ENCODE assay signal across 8 mouse cellular contexts in the genomic region with DNA sequence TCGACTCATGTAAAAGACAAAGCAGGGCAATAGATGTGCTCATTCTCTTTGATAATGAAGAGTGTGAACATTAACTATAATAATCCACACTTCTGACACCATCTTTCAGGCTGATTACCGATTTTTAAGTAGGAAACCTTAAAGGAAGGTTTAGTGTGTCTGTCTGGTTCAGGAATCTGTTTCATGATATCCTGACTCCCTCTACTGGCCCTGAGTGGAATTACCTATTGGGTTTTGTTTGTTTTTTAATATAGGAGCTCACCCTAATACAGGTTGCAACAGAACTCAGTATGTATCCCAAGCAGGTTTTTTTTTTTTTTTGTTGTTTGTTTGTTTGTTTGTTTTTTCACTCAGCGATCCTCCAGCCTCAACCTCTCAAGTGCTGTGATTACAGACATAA. TPM values are rescaled to one million over a fixed set of nuclear protein-coding genes. Genes with fewer than 3 reads are reported as not detected.
DNase-seq lines count a peak whose midpoint lies in the region; ATAC-seq and TF ChIP-seq lines count a peak whose summit lies in the region.
"Had no signal": no experiment of that assay in that cellular context is flagged by ENCODE, and none has a peak within 500 bp of the region (broad histone marks: within the 10 kb centered on the region; RNA-seq: fewer than 3 reads in every experiment).

No protein-coding gene starts in this region.

- no peaks in the 10 kb centered on the region for H3K4me1 ChIP-seq in lung, postnatal 0 days (ENCODE audit: insufficient read depth, low read depth, low read length)

- 32% methylated on average over 3 of the region's 3 CpGs for WGBS in lung, postnatal 0 days

- peak; percentile 69 for DNase-seq in layer of hippocampus, adult 11-12 months (ENCODE audit: low spot score)
- no peak for DNase-seq in layer of hippocampus, adult 8-10 months (ENCODE audit: low spot score in 2 of 2)
- DNase-seq in B cell, adult 2 months: peak; percentile 59 to 68
- DNase-seq in CD8-positive naive resting alpha-beta T cell, adult 2 months (ENCODE audit: low read depth in 2 of 2, low spot score in 2 of 2): peak; percentile 14 to 49
- DNase-seq in embryo, embryonic 10 days (ENCODE audit: low spot score): peak; percentile 77
- peak; percentile 84 for DNase-seq in lung, postnatal 0 days (ENCODE audit: low spot score)
- no peak for DNase-seq in right cerebral cortex, postnatal 36 days (ENCODE audit: low spot score in 2 of 2)

- no peak overlapping the region for H3K4me2 ChIP-seq in lung, postnatal 0 days (replicated peaks; ENCODE audit: low read depth, low read length)

- no peak overlapping the region for H3K9ac ChIP-seq in lung, postnatal 0 days (replicated peaks; ENCODE audit: low read depth)

- no peak overlapping the region for H3K27ac ChIP-seq in lung, postnatal 0 days (ENCODE audit: low read length)

- TF ChIP-seq CTCF in lung, postnatal 0 days (IDR thresholded peaks at IDR 0.05): peak; percentile 89

- H3K4me3 ChIP-seq in lung, postnatal 0 days (ENCODE audit: low read depth, low read length): no peak overlapping the region
- H3K4me3 ChIP-seq: megakaryocyte, embryonic 14.5 days had no signal

- 0 out of 2 replicates have a peak, but pooled peaks have one; percentile 33 for ATAC-seq in lung, postnatal 0 days

- H3K27me3 ChIP-seq in lung, postnatal 0 days (replicated peaks; ENCODE audit: insufficient read depth, low read length): no peaks in the 10 kb centered on the region

- H3K9me3 ChIP-seq in lung, postnatal 0 days (ENCODE audit: low read length): no peaks in the 10 kb centered on the region
- H3K9me3 ChIP-seq: megakaryocyte, embryonic 14.5 days had no signal

- no peak for TF ChIP-seq EP300 in lung, postnatal 0 days (IDR thresholded peaks at IDR 0.05)

- H3K36me3 ChIP-seq in lung, postnatal 0 days (ENCODE audit: insufficient read depth, low read length): no peaks in the 10 kb centered on the region

RNA-seq across cellular contexts. Expression of a gene that starts 25.4 kb away (rescaled TPM):
- total RNA-seq in layer of hippocampus, adult 8-10 months (2022): 100 to 1,000 TPM; 138 to 165 (median 145) TPM
- 122 and 123 TPM in 2 replicates for polyA plus RNA-seq in lung, postnatal 0 days (2015; fragmentation: Nextera tagmentation; extraction: Ambion mirVana)

RNA-seq across cellular contexts. Expression of a gene that starts 25.6 kb away (rescaled TPM):
- total RNA-seq in layer of hippocampus, adult 8-10 months (2022): not detected
- polyA plus RNA-seq in lung, postnatal 0 days (2015; fragmentation: Nextera tagmentation; extraction: Ambion mirVana): 0.14 and 0.38 TPM in 2 replicates

RNA-seq across cellular contexts. Expression of a gene that starts 26.0 kb away (rescaled TPM):
- 1 to 10 TPM; 7.2 to 9.5 (median 8.5) TPM for total RNA-seq in layer of hippocampus, adult 8-10 months (2022)
- polyA plus RNA-seq in lung, postnatal 0 days (2015; fragmentation: Nextera tagmentation; extraction: Ambion mirVana): 36.1 and 40.4 TPM in 2 replicates

Comparison
In these comparisons a context has a peak if more than half of its experiments do, and no peak if none do; other contexts are left out.
1. DNase-seq: peak in layer of hippocampus, adult 11-12 months (single experiment), B cell, adult 2 months (2 of 2), CD8-positive naive resting alpha-beta T cell, adult 2 months (2 of 2), embryo, embryonic 10 days (single experiment) and lung, postnatal 0 days (single experiment); none in layer of hippocampus, adult 8-10 months (0 of 2) and right cerebral cortex, postnatal 36 days (0 of 2).